ENCODE assay signal across 8 mouse cellular contexts in the genomic region with DNA sequence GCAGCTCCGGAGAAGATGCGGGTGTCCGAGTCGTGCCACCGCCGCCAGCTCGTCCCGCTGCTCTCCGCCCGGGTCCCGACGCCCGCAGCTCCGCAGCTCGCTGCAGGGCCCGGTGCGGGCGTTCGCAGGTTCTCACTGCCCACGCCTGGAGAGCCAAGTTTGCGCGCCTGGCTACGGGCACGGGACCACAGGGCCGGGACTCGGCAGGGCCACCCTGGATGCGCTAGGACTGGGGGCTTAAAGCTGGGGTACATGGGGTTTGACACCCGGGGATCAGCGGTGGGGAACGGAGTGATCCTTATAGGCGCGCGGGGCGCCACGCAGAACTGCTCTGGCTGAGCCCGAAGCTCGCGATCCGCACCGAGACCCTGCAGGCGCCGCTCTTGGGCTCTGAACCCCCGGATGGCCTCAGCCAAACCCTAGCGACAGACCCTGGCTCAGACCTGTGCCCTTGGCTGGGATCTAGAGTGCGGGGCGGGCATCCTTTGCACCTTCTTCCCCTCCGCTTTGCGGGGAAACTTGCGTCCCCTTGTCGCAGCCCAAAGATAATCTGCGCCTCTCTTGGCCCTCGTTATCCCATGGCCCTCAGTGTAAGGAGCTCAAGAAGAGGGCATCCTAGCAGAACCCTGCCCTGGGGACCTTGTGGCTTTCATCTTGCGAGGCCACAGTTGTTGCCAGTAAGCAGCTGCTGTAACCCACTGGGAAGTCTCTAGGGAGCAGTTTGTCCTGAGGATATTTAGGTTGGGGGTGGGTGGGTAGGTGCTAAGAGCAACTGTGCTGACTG. TPM values are rescaled to one million over a fixed set of nuclear protein-coding genes. Genes with fewer than 3 reads are reported as not detected.
DNase-seq lines count a peak whose midpoint lies in the region; ATAC-seq and TF ChIP-seq lines count a peak whose summit lies in the region.

No protein-coding gene starts in this region.

- no peak for TF ChIP-seq CTCF in thymus, adult 2 months (IDR thresholded peaks at IDR 0.05; ENCODE audit: borderline replicate concordance, control insufficient read depth, extremely low read depth, insufficient read depth, low read length, poor library complexity)

- H3K9ac ChIP-seq in hindbrain, embryonic 15.5 days = peak overlapping the region; percentile 63

- peaks cover 15% of the 10 kb centered on the region; the same call in 1 of the 2 replicates for H3K27me3 ChIP-seq in thymus, adult 2 months (ENCODE audit: control insufficient read depth, insufficient read depth, low read length)
- H3K27me3 ChIP-seq in hindbrain, embryonic 15.5 days = peaks cover 19% of the 10 kb centered on the region
- peaks cover 61% of the 10 kb centered on the region for H3K27me3 ChIP-seq in midbrain, embryonic 10.5 days (ENCODE audit: low read depth, poor library complexity, severe bottlenecking)

- H3K27ac ChIP-seq in thymus, adult 2 months (ENCODE audit: control insufficient read depth, insufficient read depth, low read length) = no peak overlapping the region
- H3K27ac ChIP-seq in hindbrain, embryonic 15.5 days (replicated peaks) = no peak overlapping the region
- peak overlapping the region; percentile 61; the same call in 1 of the 2 replicates for H3K27ac ChIP-seq in midbrain, embryonic 10.5 days (replicated peaks)

- H3K4me1 ChIP-seq in thymus, adult 2 months (replicated peaks; ENCODE audit: control insufficient read depth, insufficient read depth, low read length) = peaks cover 6% of the 10 kb centered on the region
- peaks cover 27% of the 10 kb centered on the region for H3K4me1 ChIP-seq in hindbrain, embryonic 15.5 days (replicated peaks)
- peaks cover 20% of the 10 kb centered on the region for H3K4me1 ChIP-seq in midbrain, embryonic 10.5 days

- no peaks in the 10 kb centered on the region for H3K9me3 ChIP-seq in hindbrain, embryonic 15.5 days
- H3K9me3 ChIP-seq in midbrain, embryonic 10.5 days (replicated peaks) = no peaks in the 10 kb centered on the region

- WGBS in thymus, adult 2 months = 4% methylated on average over 53 of the region's 53 CpGs
- 1% methylated on average over 44 of the region's 53 CpGs for WGBS in hindbrain, embryonic 15.5 days
- WGBS in midbrain, embryonic 10.5 days = under 1% methylated on average over 53 of the region's 53 CpGs

- peak; percentile 26 for DNase-seq in embryo, embryonic 10.5 days (ENCODE audit: low spot score)
- DNase-seq in embryo, embryonic 10 days (ENCODE audit: low spot score) = no peak
- peak; percentile 2 for DNase-seq in thymus, adult 2 months
- no peak for DNase-seq in thymus, adult 18-20 months
- peak; percentile 42 for DNase-seq in midbrain, embryonic 10.5 days (ENCODE audit: low spot score)
- peak; percentile 48 for DNase-seq in testis, postnatal 10 days (ENCODE audit: low spot score)
- no peak for DNase-seq in urinary bladder, postnatal 25 days (ENCODE audit: low spot score)

- TF ChIP-seq POLR2A in thymus, adult 2 months (IDR thresholded peaks at IDR 0.05; ENCODE audit: control insufficient read depth, extremely low read depth, insufficient read depth, low read length, poor library complexity) = no peak

- peak; percentile 59 for ATAC-seq in hindbrain, embryonic 15.5 days (ENCODE audit: low FRiP score, low read depth)

- peak overlapping the region; percentile 20 for H3K4me3 ChIP-seq in thymus, adult 2 months (ENCODE audit: control insufficient read depth, insufficient read depth, low read length)
- H3K4me3 ChIP-seq in hindbrain, embryonic 15.5 days = peak overlapping the region; percentile 83
- peak overlapping the region; percentile 74 for H3K4me3 ChIP-seq in midbrain, embryonic 10.5 days

- H3K36me3 ChIP-seq in thymus, adult 2 months (ENCODE audit: control insufficient read depth, insufficient read depth, low read length) = no peaks in the 10 kb centered on the region
- H3K36me3 ChIP-seq in hindbrain, embryonic 15.5 days = no peaks in the 10 kb centered on the region
- no peaks in the 10 kb centered on the region for H3K36me3 ChIP-seq in midbrain, embryonic 10.5 days

- H3K4me2 ChIP-seq in hindbrain, embryonic 15.5 days = peak overlapping the region; percentile 98

RNA-seq across cellular contexts. Expression of a gene that starts 0.7 kb away (rescaled TPM):
- 0.18 TPM in 2 replicates for polyA plus RNA-seq in thymus, adult 2 months (2012; rRNA removed)
- 13.4 and 16.5 TPM in 2 replicates for polyA plus RNA-seq in hindbrain, embryonic 15.5 days (2015; fragmentation: Nextera tagmentation; extraction: Ambion mirVana)
- polyA plus RNA-seq in midbrain, embryonic 10.5 days (2016; fragmentation: Nextera tagmentation; extraction: Ambion mirVana) = 0.59 and 0.75 TPM in 2 replicates

Comparison
In these comparisons a context has a peak if more than half of its experiments do, and no peak if none do; other contexts are left out.
1. DNase-seq: peak in embryo, embryonic 10.5 days (single experiment), thymus, adult 2 months (single experiment), midbrain, embryonic 10.5 days (single experiment) and testis, postnatal 10 days (single experiment); none in embryo, embryonic 10 days (single experiment), thymus, adult 18-20 months (0 of 2) and urinary bladder, postnatal 25 days (single experiment).
2. H3K4me3 ChIP-seq: peak in every context shown above with its lines; median percentile 83 in hindbrain, embryonic 15.5 days; 74 in midbrain, embryonic 10.5 days; 20 in thymus, adult 2 months.